Mouse (Mus musculus) neural tube, embryonic 15.5 days (tissue): ENCODE measurements around the gene Gpr139. TPM values are rescaled to one million over a fixed set of nuclear protein-coding genes. Genes with fewer than 3 reads are reported as not detected.

Experiments
- polyA plus RNA-seq: library from polyadenylated mRNA; unstranded; fragments of >200 nt; fragmentation: Nextera tagmentation; extraction: Ambion mirVana; gene quantifications from 2 replicates; pipeline ENCODE4 v1.2.1, GENCODE M21; 2015

Gene Gpr139
- polyA plus RNA-seq, 1 experiment from 2014 or later = 12.0 TPM

Other genes with a start within 250 kb of the Gpr139 start
- gene Gprc5b, start 189.4 kb downstream of the Gpr139 start, polyA plus RNA-seq = 5.2 and 6.6 TPM in 2 replicates